Mouse (Mus musculus) ES-E14 (cell line): ENCODE results near the gene Dzip1l.

Experiments used
- HCFC1 ChIP-seq: IDR thresholded peaks from 2 replicates; pipeline ENCODE4 v1.6.1; 2012; ENCODE audit warnings: low read length, inconsistent platforms, borderline replicate concordance; ENCODE audit not compliant: insufficient read depth
- MAFK ChIP-seq: IDR thresholded peaks from 2 replicates; pipeline ENCODE4 v1.6.1; 2014; ENCODE audit warnings: mild to moderate bottlenecking, low read depth, low read length, inconsistent platforms; ENCODE audit not compliant: insufficient read depth
- ZC3H11A ChIP-seq: IDR thresholded peaks from 2 replicates; pipeline ENCODE4 v1.6.1; 2012; ENCODE audit warnings: low read depth, mild to moderate bottlenecking, inconsistent platforms, low read length, borderline replicate concordance
- ZNF384 ChIP-seq: IDR thresholded peaks from 2 replicates; pipeline ENCODE4 v1.6.1; 2012; ENCODE audit warnings: low read depth, low read length, inconsistent platforms

DNA sequence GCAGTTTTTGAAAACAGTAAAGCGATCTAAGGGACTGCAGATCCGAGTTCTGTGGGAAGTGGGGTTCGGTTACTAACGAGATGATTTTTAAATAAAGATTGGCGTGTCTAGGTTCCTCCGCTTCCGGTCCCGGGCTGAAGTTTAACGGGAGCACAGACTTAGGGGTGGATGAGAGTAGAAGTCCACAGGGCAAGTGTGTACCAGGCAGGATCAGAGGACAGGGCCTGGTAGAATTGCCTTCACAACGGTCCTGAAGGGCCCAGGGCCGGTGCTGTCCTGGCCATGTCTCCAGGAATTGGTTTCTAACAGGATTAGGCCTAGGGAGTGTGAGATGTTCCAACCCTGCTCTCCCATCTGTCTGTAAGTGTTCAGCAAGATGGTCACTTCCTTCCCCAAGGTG is 775 bp downstream of the Dzip1l start:
- TF ChIP-seq MAFK (no peak), HCFC1 (no peak), ZNF384 (no peak), ZC3H11A (no peak)
